Mouse (Mus musculus): ENCODE results near the gene Car14. TPM values are rescaled to one million over a fixed set of nuclear protein-coding genes. Genes with fewer than 3 reads are reported as not detected.
"Not testable (repeated sequence)": the region's sequence is repeated elsewhere in the genome, so short reads cannot be mapped to it uniquely, and the experiment has no call there.

Gene Car14
- 0.75 and 0.81 TPM in 2 replicates for polyA plus RNA-seq (2012; rRNA removed)

DNA sequence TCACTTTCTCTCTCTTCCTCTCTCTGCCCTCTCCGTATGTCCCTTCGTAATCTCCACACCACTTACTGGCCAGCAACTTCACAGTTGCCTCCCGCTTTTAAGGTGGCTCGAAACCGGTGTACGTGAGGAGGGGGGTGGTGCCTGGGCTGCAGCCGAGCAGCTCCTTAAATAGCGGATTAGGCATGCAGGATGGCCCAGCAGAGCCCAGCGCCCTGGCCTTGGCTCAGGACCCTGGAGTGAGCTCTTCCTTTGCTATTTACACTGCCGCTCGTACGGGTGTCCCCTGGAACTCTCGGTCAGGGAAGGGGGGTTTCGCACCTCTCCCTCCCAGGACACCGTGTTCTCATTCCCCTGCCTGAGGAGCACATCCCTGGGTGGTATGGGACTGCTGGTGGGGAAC, at the start of gene Car14:
TSS of gene Car14 (minus strand) at position 124 of the 400 bp plus-strand sequence.
- no peaks in the 10 kb centered on the region for H3K36me3 ChIP-seq (ENCODE audit: control insufficient read depth, insufficient read depth, low read length)
- peak within 1 kb of the TSS; percentile 12 for H3K4me3 ChIP-seq (ENCODE audit: low read depth, low read length)
- TF ChIP-seq CTCF (IDR thresholded peaks at IDR 0.05; ENCODE audit: extremely low read depth, insufficient read length, insufficient replicate concordance, low read depth, low read length) (no peak), POLR2A (IDR thresholded peaks at IDR 0.05; ENCODE audit: low read depth, low read length) (no peak)
- no peak within 1 kb of the TSS for H3K27ac ChIP-seq (ENCODE audit: insufficient read depth, low read depth, low read length)
- peaks cover 3% of the 10 kb centered on the region for H3K4me1 ChIP-seq (ENCODE audit: control insufficient read depth, insufficient read depth, insufficient read length, low read length)
- peaks cover 21% of the 10 kb centered on the region for H3K27me3 ChIP-seq (ENCODE audit: control insufficient read depth, insufficient read depth, low read length)
- WGBS: 4% methylated on average over 15 of the region's 15 CpGs

DNA sequence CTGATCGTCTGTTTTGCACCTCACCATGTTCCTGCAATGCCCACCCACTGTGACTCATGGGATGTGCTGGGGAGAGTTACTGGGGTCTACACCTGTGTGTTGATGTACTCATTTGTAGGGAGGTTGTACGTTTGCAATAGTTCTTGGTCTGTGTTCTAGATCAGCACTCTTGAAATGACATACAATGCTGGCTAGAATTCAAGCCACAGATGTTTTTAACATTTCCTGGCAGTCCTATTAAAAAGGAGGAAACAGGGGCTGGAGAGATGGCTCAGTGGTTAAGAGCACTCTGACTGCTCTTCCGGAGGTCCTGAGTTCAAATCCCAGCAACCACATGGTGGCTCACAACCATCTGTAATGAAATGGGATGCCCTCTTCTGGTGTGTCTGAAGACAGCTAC, 49.0 kb upstream of the Car14 start:
- peaks cover 2% of the 10 kb centered on the region; the same call in 1 of the 2 replicates for H3K4me1 ChIP-seq (ENCODE audit: control insufficient read depth, insufficient read depth, insufficient read length, low read length)
- no peak for TF ChIP-seq CTCF (IDR thresholded peaks at IDR 0.05; ENCODE audit: extremely low read depth, insufficient read length, insufficient replicate concordance, low read depth, low read length)
- TF ChIP-seq POLR2A (IDR thresholded peaks at IDR 0.05; ENCODE audit: low read depth, low read length): no peak
- no peaks in the 10 kb centered on the region for H3K36me3 ChIP-seq (ENCODE audit: control insufficient read depth, insufficient read depth, low read length)
- 67% methylated on average over 3 of the region's 3 CpGs for WGBS
- H3K27me3 ChIP-seq (ENCODE audit: control insufficient read depth, insufficient read depth, low read length): no peaks in the 10 kb centered on the region
- no peak overlapping the region for H3K27ac ChIP-seq (ENCODE audit: insufficient read depth, low read depth, low read length)
- no peak overlapping the region for H3K4me3 ChIP-seq (ENCODE audit: low read depth, low read length)

DNA sequence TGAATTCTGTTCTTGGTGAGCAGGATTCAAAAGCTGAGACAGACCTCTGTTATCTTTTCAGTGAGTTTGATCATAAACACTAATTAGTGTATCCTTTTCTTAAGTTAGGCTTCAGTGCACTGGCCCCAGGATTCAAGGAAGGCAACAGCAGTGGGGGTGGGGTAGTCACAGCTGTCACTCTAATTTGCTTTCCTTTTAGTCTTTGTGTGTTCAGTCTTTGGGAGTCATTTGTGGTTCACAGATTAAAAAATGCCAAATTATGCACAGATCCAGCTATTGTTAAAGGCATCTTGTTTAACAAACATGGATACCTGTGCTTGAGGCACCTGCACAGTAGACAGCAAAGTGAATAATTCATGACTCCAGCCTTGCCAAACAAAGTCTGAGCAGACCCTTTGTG, 48.5 kb upstream of the Car14 start:
- TF ChIP-seq POLR2A (IDR thresholded peaks at IDR 0.05; ENCODE audit: low read depth, low read length) (no peak), CTCF (IDR thresholded peaks at IDR 0.05; ENCODE audit: extremely low read depth, insufficient read length, insufficient replicate concordance, low read depth, low read length) (no peak)
- H3K27ac ChIP-seq (ENCODE audit: insufficient read depth, low read depth, low read length): no peak overlapping the region

DNA sequence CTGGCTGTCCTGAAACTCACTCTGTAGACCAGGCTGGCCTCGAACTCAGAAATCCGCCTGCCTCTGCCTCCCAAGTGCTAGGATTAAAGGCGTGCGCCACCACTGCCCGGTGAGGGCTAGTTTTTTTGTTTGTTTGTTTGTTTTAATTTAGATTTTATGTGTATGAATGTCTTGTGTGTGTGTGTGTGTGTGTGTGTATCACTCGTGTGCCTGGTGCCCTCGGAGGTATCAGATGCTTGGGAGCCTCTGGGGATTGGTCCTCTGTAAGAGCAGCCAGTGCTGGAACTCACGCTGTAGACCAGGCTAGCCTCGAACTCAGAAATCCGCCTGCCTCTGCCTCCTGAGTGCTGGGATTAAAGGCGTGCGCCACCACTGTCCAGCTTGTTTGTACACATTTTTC, 47.1 kb upstream of the Car14 start:
- Histone ChIP-seq H3K4me3 (ENCODE audit: low read depth, low read length) (peak overlapping the region; percentile 77), H3K27ac (ENCODE audit: insufficient read depth, low read depth, low read length) (peak overlapping the region; percentile 93)
- H3K36me3 ChIP-seq (ENCODE audit: control insufficient read depth, insufficient read depth, low read length); H3K4me1 ChIP-seq (ENCODE audit: control insufficient read depth, insufficient read depth, insufficient read length, low read length); H3K27me3 ChIP-seq (ENCODE audit: control insufficient read depth, insufficient read depth, low read length): not testable (repeated sequence)
- 61% methylated on average over 12 of the region's 12 CpGs for WGBS

More for the DNA sequence above, 48.5 kb upstream of the Car14 start:
- Histone ChIP-seq H3K4me3 (ENCODE audit: low read depth, low read length) (no peak overlapping the region), H3K27me3 (ENCODE audit: control insufficient read depth, insufficient read depth, low read length) (no peaks in the 10 kb centered on the region), H3K4me1 (ENCODE audit: control insufficient read depth, insufficient read depth, insufficient read length, low read length) (peaks cover 2% of the 10 kb centered on the region; the same call in 1 of the 2 replicates), H3K36me3 (ENCODE audit: control insufficient read depth, insufficient read depth, low read length) (no peaks in the 10 kb centered on the region)

DNA sequence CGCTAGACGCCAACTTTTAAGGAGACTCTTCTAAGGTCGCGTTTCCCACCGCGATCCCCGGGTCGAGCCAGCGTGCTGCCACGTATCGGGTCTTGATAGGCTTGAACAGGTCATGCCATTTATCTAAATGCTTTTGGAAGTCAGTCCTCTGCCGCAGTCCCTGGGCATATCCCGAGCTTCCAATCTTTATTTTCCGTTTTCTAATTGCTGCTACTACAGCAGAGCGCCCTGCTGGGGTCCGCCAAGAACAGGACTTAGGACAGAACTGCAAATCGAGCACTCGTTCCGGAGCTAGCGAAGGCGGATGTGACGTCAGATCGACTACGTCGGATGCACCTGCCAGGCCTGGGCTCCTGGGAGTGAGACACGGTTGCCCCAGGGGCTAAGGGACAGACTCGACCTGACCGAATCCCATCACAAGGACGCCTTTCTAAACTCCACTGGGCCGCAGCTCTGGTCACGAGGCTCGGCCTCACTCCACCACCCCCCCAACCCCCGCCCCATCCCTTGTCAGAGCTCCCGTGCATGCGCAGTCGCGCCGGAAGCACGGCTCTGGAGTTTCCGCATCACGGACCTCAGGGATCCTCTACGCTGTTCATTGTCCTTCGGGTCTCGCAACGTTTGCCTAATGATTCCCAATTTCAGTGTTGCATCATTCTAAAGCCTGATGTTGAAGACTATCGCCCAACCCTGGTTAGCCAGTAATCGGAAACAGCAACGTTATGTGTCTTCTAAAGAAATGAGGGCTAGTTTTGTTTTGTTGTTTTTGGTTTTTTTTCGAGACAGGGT, 46.5 kb upstream of the Car14 start:
- Histone ChIP-seq H3K4me3 (ENCODE audit: low read depth, low read length) (peak overlapping the region; percentile 77), H3K36me3 (ENCODE audit: control insufficient read depth, insufficient read depth, low read length) (peaks cover 5% of the 10 kb centered on the region), H3K27ac (ENCODE audit: insufficient read depth, low read depth, low read length) (peak overlapping the region; percentile 93), H3K27me3 (ENCODE audit: control insufficient read depth, insufficient read depth, low read length) (no peaks in the 10 kb centered on the region), H3K4me1 (ENCODE audit: control insufficient read depth, insufficient read depth, insufficient read length, low read length) (peaks cover 2% of the 10 kb centered on the region; the same call in 1 of the 2 replicates)
- TF ChIP-seq POLR2A (IDR thresholded peaks at IDR 0.05; ENCODE audit: low read depth, low read length) (peak; percentile 38), CTCF (IDR thresholded peaks at IDR 0.05; ENCODE audit: extremely low read depth, insufficient read length, insufficient replicate concordance, low read depth, low read length) (no peak)
- under 1% methylated on average over 49 of the region's 49 CpGs for whole genome bisulfite sequencing

DNA sequence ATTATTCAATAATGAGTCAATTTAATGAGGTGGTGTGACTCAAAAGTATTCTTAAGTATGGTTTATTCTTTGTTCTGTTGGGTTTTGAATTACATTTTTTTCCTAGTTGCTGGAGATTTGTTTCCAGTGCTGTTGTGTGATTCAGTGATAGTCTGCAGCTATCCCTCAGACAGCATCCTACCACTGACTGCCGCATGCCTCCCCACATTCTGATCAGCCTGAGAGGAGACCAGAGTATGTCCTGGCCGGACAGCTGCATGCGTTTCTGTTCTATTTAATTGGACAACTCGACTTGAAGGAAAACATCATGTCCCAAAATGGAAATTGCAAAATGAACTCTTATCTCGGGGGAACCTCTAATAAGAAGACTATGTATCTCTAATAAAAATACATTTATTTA, 43.8 kb upstream of the Car14 start:
- Histone ChIP-seq H3K27ac (ENCODE audit: insufficient read depth, low read depth, low read length) (no peak overlapping the region), H3K4me1 (ENCODE audit: control insufficient read depth, insufficient read depth, insufficient read length, low read length) (peaks cover 2% of the 10 kb centered on the region; the same call in 1 of the 2 replicates), H3K27me3 (ENCODE audit: control insufficient read depth, insufficient read depth, low read length) (no peaks in the 10 kb centered on the region), H3K36me3 (ENCODE audit: control insufficient read depth, insufficient read depth, low read length) (peaks cover 14% of the 10 kb centered on the region), H3K4me3 (ENCODE audit: low read depth, low read length) (no peak overlapping the region)
- 85% methylated on average over 5 of the region's 5 CpGs for WGBS
- TF ChIP-seq CTCF (IDR thresholded peaks at IDR 0.05; ENCODE audit: extremely low read depth, insufficient read length, insufficient replicate concordance, low read depth, low read length) (no peak), POLR2A (IDR thresholded peaks at IDR 0.05; ENCODE audit: low read depth, low read length) (no peak)

DNA sequence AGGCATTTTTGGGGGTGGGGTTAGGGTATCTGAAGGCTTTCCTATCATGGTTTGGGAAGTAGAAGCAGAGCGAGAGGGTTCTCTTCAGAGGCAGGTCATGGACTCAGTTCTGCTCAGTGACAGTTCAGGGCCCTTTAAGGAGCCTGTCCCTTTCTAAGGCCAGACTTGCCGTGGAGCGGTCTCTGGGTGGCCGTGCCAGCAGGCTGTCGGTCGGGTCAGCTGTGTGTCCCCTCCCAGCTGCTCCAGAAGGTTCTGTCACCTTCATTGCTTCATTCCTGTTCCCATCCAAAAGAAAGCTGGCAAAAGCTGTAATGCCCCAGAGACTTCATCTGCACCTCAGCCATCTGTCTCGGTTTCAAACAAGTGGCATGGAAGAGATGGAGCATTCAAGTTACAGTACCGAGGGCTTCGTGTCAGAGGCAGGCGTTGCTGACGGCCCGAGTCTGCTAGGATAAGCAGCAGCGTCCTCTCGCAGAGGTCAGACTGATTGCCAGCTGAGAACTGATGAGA, 41.3 kb upstream of the Car14 start:
- WGBS: 93% methylated on average over 14 of the region's 14 CpGs
- no peaks in the 10 kb centered on the region for H3K27me3 ChIP-seq (ENCODE audit: control insufficient read depth, insufficient read depth, low read length)
- no peak overlapping the region for H3K27ac ChIP-seq (ENCODE audit: insufficient read depth, low read depth, low read length)
- TF ChIP-seq POLR2A (IDR thresholded peaks at IDR 0.05; ENCODE audit: low read depth, low read length): no peak
- TF ChIP-seq CTCF (IDR thresholded peaks at IDR 0.05; ENCODE audit: extremely low read depth, insufficient read length, insufficient replicate concordance, low read depth, low read length): no peak
- H3K4me3 ChIP-seq (ENCODE audit: low read depth, low read length): no peak overlapping the region
- peaks cover 32% of the 10 kb centered on the region for H3K36me3 ChIP-seq (ENCODE audit: control insufficient read depth, insufficient read depth, low read length)
- no peaks in the 10 kb centered on the region for H3K4me1 ChIP-seq (ENCODE audit: control insufficient read depth, insufficient read depth, insufficient read length, low read length)

All from small intestine, adult 2 months (tissue).